Mouse (Mus musculus): ENCODE measurements around the gene S100a6.

DNA sequence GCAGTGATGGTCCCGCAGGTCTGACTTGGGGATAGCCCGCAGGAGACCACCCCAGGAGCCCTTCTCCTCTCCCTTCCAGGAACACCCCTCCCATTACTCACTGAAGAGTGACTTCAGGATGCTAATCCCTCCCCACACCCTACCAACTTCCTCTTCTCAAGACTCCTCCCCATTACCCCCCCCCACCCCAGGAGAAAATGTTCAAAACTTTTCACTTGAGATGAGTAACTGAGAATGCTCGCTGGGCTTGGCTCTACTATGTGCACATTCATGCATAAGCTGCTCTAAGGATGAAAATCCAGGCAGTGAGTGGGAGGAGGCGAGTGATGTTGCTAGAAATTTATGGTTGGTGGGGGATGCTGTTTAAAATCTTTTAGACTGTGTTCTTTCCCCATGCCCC is 621 bp upstream of the S100a6 start:
- TF ChIP-seq CTCF (IDR thresholded peaks at IDR 0.05): no peak
- TF ChIP-seq POLR2A (IDR thresholded peaks at IDR 0.05; ENCODE audit: insufficient read depth, low read depth, low read length): 0 out of 2 replicates have a peak, but pooled peaks have one; percentile 20
- TF ChIP-seq EP300 (IDR thresholded peaks at IDR 0.05; ENCODE audit: insufficient read depth, low read depth, low read length): no peak
